Mouse (Mus musculus): Measurements from ENCODE around the gene Sema3g. TPM values are rescaled to one million over a fixed set of nuclear protein-coding genes. Genes with fewer than 3 reads are reported as not detected.

Gene Sema3g
- total RNA-seq (2015; ENCODE audit: low replicate concordance) (not detected in 2 replicates), total RNA-seq (2017; ENCODE audit: low replicate concordance) (not detected in 2 replicates)

DNA sequence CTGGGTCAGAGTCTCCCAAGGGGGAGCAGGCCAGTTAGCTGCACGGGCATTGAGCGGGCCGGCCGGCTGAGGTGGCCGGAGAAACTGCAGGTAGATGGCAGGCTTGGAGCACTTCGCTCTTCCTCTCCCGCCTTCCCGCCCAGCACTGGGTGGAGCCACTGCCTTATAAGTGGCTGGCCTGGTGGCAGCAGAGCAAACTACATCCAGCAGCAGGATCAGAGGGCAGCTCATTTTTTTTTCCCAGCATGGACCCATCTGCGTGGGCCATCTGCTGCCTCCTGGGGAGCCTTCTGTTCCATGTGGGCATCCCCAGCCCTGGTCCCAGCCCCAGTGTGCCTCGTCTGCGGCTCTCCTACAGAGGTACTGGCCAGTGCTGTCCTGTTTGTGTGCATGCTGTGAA, at the start of gene Sema3g:
Sema3g (plus strand) TSS at position 195 of the 400 bp plus-strand sequence.
- ATAC-seq (replicated peaks; ENCODE audit: low FRiP score, poor library complexity, severe bottlenecking) = no peak

DNA sequence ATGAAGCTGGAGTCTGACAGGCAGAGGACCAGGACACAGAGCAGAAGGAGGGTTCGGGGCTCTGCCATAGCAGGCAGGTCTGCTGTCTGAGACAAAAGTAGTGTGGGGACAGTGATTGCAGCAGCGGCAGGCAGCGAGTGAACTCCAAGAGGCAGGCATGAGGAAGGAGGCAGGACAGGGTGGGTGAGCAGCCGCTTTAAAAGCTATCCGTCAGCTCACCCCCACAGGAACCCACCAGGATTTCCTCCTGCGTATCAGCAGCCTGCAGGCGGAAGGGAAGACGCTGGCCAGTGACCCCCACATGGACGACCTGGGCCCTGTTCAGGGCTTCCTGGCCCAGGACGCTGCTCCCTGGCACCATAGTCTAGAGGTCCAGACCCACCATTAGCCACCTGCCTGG, 49.2 kb upstream of the Sema3g start, which contains the start of gene Stab1:
Stab1 (minus strand) TSS at position 217 of the 400 bp plus-strand sequence.
- ATAC-seq (replicated peaks; ENCODE audit: low FRiP score, poor library complexity, severe bottlenecking) = no peak

DNA sequence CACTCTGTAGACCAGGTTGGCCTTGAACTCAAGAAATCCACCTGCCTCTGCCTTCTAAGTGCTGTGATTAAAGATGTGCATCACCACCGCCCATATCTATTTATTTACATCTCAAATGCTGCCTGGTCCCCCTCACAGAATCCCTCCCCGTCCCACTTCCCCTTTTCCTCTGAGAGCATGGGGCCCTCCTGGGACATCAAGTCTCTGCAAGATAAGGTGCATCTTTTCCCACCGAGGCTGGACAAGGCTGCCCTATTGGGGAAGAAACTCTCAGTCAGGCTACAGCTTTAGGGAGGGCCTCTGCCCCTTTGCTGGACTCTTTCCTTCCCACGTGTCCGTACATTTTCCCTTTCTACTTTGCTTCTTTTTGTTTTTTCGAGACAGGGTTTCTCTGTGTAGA, 48.2 kb upstream of the Sema3g start:
- no peak for ATAC-seq (replicated peaks; ENCODE audit: low FRiP score, poor library complexity, severe bottlenecking)

DNA sequence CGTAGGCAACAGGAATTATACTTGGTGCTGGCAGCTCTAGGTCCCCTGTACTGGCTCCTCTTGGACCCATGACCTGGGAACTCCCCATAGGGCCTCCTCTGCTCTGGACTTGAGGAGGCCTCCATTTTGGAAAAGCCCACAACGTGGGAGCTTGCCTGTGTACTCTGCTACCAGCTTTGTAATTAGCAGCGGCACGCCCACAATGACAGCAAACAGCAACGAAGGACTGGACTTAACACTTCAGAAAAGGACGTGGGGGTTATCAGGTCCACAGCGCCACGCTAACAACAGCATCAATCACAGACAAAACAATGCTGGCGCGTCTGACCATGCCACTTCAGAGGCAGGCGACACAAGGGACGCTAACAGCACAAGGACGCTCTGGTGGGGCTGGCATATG, 46.7 kb upstream of the Sema3g start:
- no peak for ATAC-seq (replicated peaks; ENCODE audit: low FRiP score, poor library complexity, severe bottlenecking)

DNA sequence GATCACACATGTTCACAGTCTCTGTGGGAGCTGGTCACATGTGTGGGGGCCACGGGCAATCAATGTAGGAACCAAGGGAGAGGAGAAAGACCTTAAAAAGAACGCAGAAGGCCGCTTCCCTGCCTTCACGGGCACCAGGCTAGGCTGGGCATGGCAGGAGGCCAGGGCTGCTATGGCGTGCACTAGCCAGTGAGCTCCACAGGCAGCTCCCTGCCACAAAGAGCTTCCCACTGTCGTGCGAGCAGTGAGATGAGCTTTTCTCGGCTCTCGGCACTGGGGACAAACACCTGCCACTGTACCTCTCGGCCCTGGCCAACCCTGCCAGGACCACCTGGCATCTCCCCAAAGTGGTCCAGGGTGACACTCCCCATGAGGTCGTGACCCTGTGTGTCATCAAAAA, 46.3 kb upstream of the Sema3g start:
- ATAC-seq (replicated peaks; ENCODE audit: low FRiP score, poor library complexity, severe bottlenecking) = no peak

DNA sequence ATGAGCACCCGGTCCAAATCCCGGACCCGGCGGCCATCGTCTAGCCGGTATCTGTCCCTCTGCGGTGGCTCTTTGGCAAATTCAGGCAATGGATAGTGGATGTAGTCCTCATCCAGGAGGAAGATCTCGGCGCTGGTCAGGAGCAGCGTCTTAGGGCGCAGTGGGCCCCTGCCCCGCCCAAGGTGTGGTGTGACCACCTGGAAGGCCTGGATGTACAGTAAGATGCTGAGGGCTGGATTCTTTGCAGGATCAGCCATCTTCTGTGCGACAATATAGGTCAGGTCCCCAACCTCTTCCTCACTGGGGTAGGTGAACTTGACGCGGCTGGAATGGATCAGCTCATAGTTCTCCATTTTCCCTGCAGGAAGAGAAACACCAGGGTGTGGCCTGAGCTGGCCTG, 45.8 kb upstream of the Sema3g start:
- ATAC-seq (replicated peaks; ENCODE audit: low FRiP score, poor library complexity, severe bottlenecking) = no peak

DNA sequence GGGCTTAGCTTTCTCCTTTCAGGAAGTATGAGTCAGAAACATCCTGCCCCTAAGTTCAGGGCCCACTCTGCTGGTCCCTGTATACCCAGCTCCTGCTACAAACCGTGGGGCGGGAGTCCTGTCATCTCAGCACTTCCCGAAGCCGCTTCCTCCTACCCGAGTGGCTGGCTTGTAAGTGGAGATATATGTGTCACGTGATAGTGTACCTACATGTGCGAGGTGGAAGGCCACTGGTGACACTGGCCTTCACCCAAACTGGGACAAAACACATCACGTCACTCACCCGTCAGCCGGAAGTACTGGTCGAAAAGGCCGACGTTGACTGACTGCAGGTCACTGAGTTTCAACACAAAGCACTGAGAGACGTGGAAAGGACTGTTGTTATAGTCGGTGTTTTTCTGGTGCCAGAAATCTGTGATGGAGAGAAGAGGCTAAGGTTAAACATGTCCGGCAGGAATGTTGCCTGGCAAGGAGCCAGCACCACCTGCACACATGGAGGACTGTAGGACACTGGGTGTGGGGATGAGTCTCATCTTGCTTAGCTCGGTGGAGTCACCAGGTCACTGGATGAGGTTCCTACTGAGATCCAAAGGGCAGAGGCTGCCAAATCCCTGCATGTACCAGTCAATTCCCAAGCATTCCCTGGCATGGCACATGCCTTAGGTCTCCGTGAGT, 44.7 kb upstream of the Sema3g start:
- ATAC-seq (replicated peaks; ENCODE audit: low FRiP score, poor library complexity, severe bottlenecking) = no peak

DNA sequence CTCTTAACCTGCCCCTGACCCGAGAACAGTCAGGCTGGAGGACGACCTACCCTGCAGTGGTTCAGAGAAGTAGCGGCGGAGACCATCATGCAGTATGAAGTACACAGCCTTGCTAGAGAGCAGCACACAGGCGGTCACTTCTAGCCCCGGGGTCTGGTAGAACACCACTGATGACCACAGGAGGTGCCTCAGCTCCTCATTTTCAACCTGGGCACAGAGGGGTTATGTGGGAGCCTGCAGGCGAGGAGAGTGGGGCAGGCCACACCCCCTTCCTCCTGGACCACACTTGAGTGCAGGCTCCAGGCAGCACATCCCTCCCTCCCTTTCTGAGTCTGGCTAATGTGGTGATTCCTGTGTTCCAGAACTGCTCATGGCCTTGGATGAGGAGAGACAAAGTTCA, 44.1 kb upstream of the Sema3g start:
- no peak for ATAC-seq (replicated peaks; ENCODE audit: low FRiP score, poor library complexity, severe bottlenecking)

DNA sequence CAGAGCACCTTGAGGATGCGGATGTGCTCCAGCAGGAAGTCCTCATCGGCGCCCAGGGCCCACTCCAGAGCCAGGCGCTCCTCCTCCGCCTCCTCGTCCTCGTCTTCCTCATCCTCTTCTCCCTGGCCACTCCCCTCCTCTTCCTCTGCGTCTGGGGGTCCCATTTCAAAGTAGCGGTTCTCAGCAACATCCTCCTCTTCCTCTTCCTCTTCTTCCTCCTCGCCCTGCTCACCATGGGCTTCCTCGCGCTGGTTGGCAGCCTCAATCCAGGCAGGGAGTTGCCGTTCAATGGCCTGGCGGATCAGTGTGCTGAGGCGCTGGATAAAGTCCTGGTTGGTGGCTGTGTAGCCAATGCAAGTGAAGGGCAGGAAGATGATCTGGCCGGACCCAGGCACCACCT, 40.4 kb upstream of the Sema3g start:
- no peak for ATAC-seq (replicated peaks; ENCODE audit: low FRiP score, poor library complexity, severe bottlenecking)

DNA sequence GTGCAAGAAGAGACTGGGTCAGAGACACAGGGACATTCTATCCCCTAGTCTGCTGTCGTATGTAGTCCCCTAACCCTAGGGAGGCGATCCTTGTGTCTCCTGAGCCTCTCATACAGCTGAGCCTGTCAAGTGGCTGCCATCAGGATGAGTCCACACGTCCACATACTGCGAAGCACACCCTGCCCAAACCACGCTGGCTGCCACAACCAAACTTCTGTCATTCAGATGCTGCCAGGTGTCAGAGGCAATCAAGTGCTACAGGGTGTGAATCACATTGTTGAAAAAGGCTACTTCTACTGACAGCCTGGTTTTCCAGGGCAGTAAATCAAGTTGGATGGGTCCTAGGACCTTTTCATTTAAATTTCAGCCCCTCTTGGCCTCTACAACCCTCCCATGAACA, 39.9 kb upstream of the Sema3g start:
- no peak for ATAC-seq (replicated peaks; ENCODE audit: low FRiP score, poor library complexity, severe bottlenecking)

DNA sequence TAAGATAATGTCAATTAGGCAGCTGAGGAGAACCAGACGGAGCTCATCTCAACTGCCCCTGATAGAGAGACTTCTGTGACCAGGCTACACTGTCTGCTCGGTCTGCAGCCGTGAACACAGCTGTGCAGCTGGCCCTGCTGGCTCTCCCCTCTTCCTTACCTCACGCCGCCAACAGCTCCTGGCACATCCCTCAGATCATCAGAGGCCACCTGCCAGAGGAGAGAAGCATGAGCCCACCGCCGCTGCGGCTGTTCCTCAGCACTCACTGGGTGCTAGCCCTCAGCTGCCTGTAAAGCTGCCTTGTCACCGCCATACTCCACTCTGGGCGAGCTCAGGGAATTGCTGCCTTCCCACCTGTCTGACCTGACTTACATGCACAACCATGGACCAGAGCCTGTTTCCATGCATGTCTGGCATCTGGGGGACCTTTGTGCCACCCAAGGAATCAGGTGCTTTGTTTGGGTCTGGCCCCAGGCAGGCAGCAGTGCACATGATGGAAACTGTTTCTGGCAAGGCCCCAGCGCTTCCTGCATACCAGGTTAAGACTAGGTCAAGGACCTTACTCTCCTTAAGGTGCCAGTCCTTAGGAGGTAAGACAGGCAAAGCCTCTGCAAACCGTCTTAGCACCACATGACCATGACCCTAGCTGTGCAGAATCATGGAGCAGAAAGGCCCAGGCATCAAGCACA, 37.8 kb upstream of the Sema3g start:
- no peak for ATAC-seq (replicated peaks; ENCODE audit: low FRiP score, poor library complexity, severe bottlenecking)

DNA sequence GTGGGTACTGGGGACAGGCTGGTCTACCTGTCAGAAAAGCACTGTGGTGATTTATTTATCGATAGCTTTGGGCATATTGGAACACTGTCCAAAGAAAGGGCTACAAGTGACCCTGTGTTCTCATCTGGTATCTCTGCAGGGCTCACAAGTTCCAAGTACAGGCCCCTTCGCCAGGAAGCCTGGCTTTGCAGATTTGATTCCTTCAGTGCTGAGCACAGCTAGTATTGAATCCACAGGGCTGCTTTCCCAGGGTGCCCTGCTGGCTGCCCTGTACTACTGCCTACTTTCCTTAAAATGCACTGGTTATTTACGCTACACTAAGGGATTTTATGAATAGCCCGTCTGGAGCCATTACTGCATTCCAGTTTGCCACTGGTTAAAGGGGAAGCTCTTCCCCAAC, 36.1 kb upstream of the Sema3g start:
- ATAC-seq (replicated peaks; ENCODE audit: low FRiP score, poor library complexity, severe bottlenecking) = no peak

DNA sequence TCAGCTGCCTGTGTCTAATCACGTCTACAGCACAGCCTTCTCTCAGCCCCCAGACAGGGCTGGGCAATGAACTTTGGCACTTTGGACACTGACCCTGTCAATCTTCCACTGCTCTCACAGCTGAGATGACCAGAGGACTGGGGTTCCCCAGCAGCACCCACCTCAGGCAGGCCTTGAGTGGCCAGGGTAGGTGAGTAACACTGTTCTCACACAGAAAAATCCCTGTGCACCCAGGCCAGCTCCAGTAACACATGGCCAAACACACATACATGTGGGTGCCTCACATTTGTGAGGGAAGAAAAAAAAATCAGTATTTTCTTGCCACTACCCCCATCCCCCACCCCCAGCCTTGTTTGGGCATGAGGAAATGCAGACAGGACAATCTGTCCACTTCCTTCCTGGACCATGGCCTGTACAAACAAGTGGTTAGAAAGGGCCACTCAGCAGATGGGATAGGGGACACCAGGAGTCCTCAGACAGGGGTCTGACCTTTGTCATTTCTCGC, 34.8 kb upstream of the Sema3g start:
- ATAC-seq (replicated peaks; ENCODE audit: low FRiP score, poor library complexity, severe bottlenecking) = no peak

DNA sequence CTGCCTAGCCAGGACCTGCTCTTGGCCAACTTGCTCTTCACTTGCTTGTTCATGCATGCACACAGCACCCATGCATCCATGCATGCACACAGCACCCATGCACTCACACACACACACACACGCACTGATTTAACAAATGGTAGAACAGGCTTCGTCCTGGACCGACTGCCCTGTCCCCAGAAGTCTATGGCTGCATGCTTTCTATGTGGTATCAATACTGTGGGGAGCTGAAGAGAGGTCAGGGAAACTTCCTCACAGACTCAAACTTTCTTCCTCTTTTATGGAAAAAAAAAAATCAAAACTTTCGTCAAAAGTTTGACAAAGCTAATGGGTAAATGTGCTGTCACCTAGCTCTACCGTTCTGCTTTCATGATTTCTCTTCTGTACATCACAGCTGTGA, 34.1 kb upstream of the Sema3g start:
- ATAC-seq (replicated peaks; ENCODE audit: low FRiP score, poor library complexity, severe bottlenecking) = no peak

DNA sequence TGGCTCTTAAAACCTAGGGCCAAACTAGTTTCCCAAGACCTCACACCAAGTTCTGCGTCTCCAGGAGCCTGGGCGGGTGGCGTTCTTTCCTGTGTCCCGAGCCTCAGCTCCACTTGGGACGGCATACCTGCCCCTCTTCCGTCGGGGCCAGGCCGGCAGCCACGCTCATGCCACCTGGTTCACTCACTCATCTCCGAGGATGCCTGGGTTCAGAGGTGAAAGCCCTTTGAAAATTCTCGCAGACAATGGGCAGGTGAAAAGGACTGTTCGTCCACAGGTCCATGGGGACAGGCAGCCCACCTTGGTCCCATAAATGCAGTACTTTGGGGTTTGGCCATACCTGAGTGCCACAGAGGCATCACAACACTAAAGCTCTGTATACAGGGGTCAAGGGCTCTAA, 33.5 kb upstream of the Sema3g start:
- ATAC-seq (replicated peaks; ENCODE audit: low FRiP score, poor library complexity, severe bottlenecking) = no peak

DNA sequence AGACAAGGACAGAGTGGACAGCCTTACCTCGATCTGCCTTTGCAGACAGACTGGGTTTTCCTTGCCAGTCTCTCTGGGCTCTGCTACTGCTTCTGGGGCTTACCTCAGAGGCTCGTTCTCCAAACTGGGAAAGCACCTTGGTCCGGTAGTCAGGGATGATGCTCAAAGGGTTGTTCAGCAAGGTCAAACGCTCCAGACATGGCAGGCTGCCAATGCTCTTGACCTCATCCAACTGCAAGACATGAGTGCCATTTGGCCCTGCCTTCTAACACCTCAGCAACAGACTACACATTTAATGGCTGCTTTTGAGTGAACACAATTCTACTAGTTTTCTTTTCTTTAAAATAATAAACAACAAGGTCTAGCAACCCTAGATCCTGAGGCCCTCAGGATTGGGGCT, 31.0 kb upstream of the Sema3g start:
- no peak for ATAC-seq (replicated peaks; ENCODE audit: low FRiP score, poor library complexity, severe bottlenecking)

DNA sequence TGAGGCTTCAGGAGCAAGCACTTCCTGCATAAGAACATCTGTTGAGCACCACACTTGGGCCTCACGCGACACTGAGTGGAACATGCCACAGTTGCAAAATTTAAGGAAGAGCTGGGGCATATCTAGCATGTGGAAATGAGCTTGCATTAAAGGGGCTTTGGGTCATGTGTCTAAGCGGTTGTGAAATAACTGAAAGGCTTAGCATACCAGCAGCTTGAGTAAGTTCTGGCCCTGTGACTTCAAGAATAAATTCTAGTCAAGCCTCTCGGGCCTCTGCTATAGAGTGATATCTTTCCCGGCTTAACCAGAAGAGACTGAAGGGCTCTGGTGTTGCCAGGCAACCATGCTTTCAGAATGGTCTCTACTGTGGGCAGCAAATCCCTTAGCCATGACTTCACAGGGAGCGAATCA, 28.9 kb upstream of the Sema3g start:
- ATAC-seq (replicated peaks; ENCODE audit: low FRiP score, poor library complexity, severe bottlenecking) = no peak

DNA sequence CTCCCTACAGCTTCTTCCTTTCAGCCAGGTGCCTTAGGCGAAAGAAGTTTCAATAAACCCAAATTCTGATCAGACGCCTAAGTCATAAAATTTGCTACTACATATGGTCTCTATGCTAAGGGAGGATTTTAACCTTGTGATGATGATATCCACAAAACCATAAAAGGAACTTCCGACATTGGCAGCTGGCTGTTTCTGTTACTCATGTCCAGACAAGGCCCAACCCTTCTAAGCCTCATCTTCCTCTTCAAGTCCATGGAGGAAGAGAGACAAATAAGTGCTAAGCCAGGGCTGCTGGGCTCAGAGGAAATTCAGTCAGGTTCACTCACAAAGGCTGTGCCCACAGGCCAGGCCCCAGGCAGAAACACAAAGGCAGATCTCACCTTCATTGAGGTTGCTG, 28.3 kb upstream of the Sema3g start:
- ATAC-seq (replicated peaks; ENCODE audit: low FRiP score, poor library complexity, severe bottlenecking) = no peak

DNA sequence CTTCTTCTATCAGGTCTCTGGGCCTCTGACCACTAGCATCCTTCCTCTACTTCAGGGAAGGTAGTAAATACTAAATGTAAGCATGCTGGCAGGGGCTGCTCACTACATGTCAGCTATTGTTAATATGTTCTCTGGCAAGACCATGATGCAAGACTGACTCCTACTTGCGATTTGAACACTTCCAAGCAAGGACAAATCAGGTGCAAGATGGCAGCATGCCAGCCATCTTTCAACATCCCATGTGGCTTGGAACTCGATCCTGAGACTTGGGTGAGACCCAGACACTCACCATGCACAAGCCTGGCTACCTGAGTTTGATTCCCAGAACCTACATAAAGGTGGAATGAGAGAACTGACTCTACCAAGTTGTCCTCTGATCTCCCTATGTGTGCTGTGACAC, 25.7 kb upstream of the Sema3g start:
- no peak for ATAC-seq (replicated peaks; ENCODE audit: low FRiP score, poor library complexity, severe bottlenecking)

DNA sequence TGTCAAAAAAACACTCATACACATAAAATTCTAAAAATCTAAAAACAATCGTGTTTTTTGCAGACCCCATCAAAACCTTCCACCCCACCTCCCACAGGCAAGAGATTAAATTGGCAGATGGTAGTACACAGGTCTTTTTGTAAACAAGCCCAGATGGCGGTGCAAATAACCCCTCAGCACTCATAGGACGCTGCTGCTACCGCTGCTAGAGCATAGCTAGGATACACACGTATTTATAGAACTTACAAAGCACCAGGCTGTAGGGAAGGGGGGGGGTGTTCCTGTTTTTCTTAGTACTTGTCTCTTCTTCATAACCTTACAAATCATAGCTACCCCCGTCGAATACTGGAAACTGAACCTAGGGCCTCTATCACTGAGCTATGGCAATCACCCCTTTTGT, 23.9 kb upstream of the Sema3g start:
- no peak for ATAC-seq (replicated peaks; ENCODE audit: low FRiP score, poor library complexity, severe bottlenecking)

DNA sequence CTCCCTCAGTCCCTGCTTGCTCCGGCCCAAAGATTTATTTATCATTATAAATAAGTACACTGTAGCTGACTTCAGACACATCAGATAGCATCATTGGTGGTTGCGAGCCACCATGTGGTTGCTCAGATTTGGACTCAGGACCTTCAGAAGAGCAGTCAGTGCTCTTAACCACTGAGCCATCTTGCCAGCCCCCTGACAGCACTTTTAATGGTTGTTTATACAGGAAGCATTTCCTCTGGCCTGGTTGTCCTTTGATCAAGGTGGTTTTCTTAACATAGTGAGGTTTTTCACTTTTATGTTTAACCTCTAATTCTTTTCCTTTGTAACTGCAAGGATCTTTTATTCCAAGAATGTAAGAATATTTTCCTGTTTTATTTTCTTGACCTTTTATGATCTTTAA, 23.2 kb upstream of the Sema3g start:
- ATAC-seq (replicated peaks; ENCODE audit: low FRiP score, poor library complexity, severe bottlenecking) = no peak

Data from erythroblast, adult 5-6 weeks (primary cell).